Mouse (Mus musculus): ENCODE data around the gene Vmn1r94. TPM values are rescaled to one million over a fixed set of nuclear protein-coding genes. Genes with fewer than 3 reads are reported as not detected.
"Not testable (repeated sequence)": the region's sequence is repeated elsewhere in the genome, so short reads cannot be mapped to it uniquely, and the experiment has no call there.

The Vmn1r94 gene
- total RNA-seq (2021), result not detected

DNA sequence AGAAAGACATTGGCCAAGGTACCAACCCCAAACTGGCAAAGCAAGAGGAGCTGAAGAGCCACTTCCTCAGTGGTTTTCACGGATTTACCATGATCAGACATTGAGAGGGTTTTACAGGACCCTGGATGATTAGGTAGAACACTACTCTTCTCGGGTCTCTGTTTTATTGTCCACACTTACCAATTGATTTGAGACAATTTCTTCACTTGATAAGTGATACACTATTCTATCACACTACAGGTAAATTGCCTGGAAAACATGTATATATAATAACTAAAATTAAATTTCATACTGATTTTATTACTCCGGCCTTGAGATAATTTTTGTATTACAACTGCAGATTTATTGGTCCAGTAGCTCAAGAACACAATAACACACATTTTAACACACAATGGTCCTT lies at the start of gene Vmn1r94:
Gene Vmn1r94 (minus strand): TSS at position 101 of the 400 bp plus-strand sequence.
- DNase-seq, result not testable (repeated sequence)

DNA sequence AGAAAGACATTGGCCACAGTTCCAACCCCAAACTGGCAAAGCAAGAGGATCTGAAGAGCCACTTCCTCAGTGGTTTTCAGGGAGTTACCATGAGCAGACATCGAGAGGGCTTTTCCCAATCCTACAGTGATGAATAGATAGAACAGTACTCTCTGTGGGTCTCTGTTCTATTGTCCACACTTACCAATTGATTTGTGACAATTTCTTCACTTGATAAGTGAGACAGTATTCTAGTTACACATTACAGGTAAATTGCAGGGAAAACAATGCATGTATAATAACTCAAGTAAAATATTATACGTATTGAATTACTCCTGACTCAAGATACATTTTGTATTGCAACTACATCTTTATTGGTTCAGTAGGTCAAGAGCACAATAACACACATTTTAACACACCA lies 37.3 kb upstream of the Vmn1r94 start, which contains the start of gene Gm6164:
Gene Gm6164 (minus strand): TSS at position 101 of the 400 bp plus-strand sequence.
- not testable (repeated sequence) for DNase-seq

DNA sequence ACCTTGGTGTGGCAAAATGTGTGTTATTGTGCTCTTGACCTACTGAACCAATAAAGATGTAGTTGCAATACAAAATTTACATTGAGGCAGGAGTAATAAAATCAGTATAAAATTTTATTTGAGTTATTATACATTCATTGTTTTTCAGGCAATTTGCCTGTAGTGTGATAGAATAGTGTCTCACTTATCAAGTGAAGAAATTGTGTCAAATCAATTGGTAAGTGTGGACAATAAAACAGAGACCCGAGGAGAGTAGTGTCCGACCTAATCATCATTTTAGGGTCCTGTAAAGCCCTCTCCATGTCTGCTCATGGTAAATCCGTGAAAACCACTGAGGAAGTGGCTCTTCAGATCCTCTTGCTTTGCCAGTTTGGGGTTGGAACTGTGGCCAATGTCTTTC lies 25.2 kb upstream of the Vmn1r94 start, which contains the start of gene Vmn1r95:
Gene Vmn1r95 (plus strand): TSS at position 301 of the 400 bp plus-strand sequence.
- not testable (repeated sequence) for DNase-seq

DNA sequence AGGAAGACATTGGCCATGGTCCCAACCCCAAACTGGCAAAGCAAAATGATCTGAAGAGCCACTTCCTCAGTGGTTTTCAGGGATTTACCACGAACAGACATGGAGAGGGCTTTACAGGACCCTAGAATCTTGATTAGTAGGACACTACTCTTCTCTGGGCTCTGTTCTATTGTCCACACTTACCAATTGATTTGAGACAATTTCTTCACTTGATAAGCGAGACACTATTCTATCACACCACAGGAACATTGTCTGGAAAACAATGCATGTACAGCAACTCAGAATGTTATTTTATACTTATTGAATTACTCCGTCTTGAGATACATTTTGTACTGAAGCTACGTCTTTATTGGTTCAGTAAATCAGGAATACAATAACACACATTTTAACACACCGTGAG lies 29.2 kb downstream of the Vmn1r94 start, which contains the start of gene Vmn1r93:
Gene Vmn1r93 (minus strand): TSS at position 101 of the 400 bp plus-strand sequence.
- not testable (repeated sequence) for DNase-seq

DNA sequence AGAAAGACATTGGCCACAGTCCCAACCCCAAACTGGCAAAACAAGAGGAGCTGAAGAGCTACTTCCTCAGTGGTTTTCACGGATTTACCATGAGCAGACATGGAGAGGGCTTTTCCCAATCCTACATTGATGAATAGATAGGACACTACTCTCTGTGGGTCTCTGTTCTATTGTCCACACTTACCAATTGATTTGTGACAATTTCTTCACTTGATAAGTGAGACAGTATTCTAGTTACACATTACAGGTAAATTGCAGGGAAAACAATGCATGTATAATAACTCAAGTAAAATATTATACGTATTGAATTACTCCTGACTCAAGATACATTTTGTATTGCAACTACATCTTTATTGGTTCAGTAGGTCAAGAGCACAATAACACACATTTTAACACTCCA lies 45.7 kb downstream of the Vmn1r94 start, which contains the start of gene Gm16442:
Gene Gm16442 (minus strand): TSS at position 101 of the 400 bp plus-strand sequence.
- not testable (repeated sequence) for DNase-seq

Other genes starting within 250 kb of the Vmn1r94 start
- gene Pvr, start 247.2 kb downstream of the Vmn1r94 start, total RNA-seq (2021), result 10 to 100 TPM; 25.7 to 28.3 TPM
- 1 to 10 TPM; 2.2 to 2.6 TPM for gene Igsf23, start 217.6 kb downstream of the Vmn1r94 start, total RNA-seq (2021)
- gene Ceacam20, start 203.0 kb downstream of the Vmn1r94 start, total RNA-seq (2021), result not detected
- not detected for gene Nlrp9b, start 176.9 kb downstream of the Vmn1r94 start, total RNA-seq (2021)
- not detected for gene Vmn1r91, start 68.7 kb downstream of the Vmn1r94 start, total RNA-seq (2021)
- gene Gm16442, start 45.8 kb downstream of the Vmn1r94 start, total RNA-seq (2021), result not detected
- gene Vmn1r93, start 29.3 kb downstream of the Vmn1r94 start, total RNA-seq (2021), result not detected
- not detected for gene Vmn1r95, start 25.3 kb upstream of the Vmn1r94 start, total RNA-seq (2021)
- not detected for gene Gm6164, start 37.2 kb upstream of the Vmn1r94 start, total RNA-seq (2021)
- not detected for gene Gm4498, start 65.5 kb upstream of the Vmn1r94 start, total RNA-seq (2021)
- not detected for gene Gm5890, start 94.5 kb upstream of the Vmn1r94 start, total RNA-seq (2021)
- gene Gm4133, start 165.7 kb upstream of the Vmn1r94 start, total RNA-seq (2021), result not detected
- gene Gm5728, start 207.0 kb upstream of the Vmn1r94 start, total RNA-seq (2021), result not detected
- gene Vmn1r100, start 249.6 kb upstream of the Vmn1r94 start, total RNA-seq (2021), result not detected